Mouse (Mus musculus) left cerebral cortex, postnatal 14 days (tissue): ENCODE results near the gene Ltf. TPM values are rescaled to one million over a fixed set of nuclear protein-coding genes. Genes with fewer than 3 reads are reported as not detected.

Source experiments
- DNase-seq, 2 experiments: peaks; one replicate each; pipeline ENCODE4 v3.0.0; 2021 to 2022; ENCODE audit warnings: low spot score in 2 of 2, mixed read lengths in 1 of 2
- intact Hi-C: fragments of 180-260 bp; cut with DNase I; formaldehyde crosslinking; loops from one replicate; pipeline ENCODE4 v1.15.1; 2025
- total RNA-seq, 2 experiments: library from RNA; stranded (reverse); gene quantifications; 2 replicates each; pipeline ENCODE4 v1.2.3; 2021

Ltf gene
- total RNA-seq, 2 experiments from 2014 or later, result 1.0 TPM; not detected in 1

DNA sequence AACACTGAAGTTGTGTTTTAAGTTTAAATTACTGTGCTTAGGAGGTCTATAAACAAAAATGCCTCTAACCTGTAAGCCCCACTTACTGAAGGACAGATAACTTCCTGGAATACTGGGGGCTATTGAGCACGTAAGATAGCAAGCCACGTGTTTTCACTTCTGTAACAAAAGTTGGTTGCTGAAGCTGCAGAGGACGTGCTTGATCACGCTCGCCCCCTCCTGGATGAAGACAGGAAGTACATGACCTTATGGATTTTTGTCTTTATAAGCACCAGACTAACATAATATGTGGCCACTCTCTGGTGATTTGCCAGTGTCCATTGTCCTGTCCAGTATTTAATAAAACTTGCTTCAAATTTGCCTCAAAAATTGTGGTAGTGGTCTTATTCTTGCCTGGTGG is 58.7 kb downstream of the Ltf start:
- intact Hi-C loops, result no loop called here
- DNase-seq, result no peak

DNA sequence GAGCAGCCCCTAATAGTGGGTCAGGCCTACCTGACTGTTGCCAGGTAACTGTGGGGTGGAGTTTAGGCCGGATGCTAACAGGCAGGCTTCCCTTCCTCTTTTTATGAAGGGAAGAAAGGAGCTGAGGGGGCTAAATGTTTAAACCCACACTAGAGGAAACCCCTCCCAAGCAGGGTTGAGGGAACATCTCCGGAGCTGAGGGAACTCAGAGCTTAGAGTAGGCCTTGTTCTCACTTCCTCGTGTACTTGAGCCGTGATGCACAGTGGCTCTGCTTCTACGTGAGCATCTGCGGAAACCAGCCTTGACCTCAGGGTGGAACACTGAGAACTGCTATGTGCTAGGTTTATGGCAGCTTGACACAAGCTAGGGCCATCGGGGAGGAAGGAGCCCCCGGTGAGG is 61.7 kb downstream of the Ltf start:
- intact Hi-C loops, result no loop called here
- no peak for DNase-seq

DNA sequence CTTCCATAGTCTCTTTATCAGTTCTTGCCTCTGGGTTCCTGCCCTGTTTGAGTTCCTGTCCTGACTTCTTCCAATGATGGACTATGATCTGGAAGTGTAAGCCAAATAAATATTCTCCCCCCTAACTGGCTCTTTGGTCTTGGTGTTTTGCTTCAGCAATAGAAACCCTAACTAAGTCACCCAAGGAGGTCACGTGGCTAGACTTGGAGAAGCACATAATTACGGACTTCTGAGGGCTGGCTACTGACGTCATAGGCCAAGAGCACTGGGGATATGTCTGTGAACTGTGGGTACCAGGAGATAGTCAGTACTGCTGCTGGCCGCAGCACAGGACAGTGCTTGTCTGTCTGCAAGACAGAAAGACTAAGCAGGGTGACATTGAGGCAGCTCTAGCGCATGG is 62.7 kb downstream of the Ltf start:
- DNase-seq, result no peak
- intact Hi-C loops, result no loop called here

DNA sequence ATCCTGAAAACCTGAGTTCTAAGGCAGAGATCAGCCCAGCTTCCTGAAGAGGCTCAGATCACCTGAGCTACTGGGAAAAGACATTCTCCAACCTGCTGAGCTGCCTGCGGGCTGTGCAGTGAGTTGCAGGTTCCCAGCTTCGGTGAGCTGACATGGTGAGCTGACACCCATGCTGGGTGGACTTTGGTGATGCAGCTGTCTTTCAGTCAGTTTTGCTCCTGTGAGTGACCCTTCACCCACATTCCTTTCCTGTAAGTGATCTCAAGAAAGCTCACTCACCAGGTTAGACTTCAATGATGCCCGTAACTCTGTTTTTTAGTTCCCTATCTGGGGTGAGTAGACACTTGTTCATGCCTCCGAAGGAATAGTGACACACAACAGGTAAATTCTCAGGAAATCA is 66.3 kb downstream of the Ltf start:
- DNase-seq, result no peak
- intact Hi-C loops, result no loop called here

DNA sequence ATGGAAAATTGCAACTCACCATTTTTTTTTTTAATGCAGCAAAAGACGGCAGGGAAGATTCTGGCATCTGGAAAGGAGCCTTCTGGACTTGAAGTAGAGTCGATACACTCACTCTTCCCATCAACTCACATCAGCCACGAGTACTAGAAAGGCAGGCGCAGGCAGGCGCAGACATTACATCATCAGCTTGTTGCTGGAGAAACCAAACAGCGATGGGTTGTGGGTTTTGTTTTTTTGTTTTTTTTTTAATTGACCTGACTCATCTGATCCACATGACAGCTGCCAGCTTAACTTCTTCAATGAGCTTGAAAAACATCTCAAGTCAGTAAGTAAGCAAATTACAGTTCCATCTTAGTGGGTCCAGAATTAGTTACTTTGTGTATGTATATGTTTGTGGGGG is 67.1 kb downstream of the Ltf start:
- intact Hi-C loops, result no loop called here
- DNase-seq, result no peak

DNA sequence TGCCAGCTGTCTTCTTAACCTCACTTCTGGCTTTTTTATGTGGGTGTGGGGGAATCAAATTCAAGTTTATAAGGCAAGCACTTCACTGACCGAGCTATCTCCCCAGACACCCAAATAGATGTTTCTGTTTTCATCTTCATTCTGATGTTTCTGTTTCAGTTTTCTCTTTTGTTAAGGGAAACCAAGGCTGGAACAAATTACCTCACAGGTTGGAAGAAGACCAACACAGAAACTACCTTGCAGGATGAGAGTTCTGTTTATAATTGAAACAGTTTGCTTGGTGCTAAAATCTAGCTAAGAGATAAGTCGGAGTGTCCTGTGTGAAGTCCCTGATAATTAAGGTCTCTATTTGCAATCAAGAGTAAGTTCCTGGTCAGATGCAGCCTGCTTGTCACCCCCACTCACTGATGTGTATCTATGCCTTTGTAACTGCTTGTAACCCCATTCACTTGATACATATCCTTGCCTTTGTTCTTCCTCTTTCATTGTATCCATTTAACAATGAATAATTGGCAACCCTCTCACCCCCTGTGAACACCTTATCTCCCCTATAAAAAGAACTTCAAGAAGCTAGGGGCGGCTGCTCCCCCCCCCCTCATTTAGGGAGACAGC is 68.0 kb downstream of the Ltf start:
- no peak for DNase-seq
- intact Hi-C loops, result no loop called here

DNA sequence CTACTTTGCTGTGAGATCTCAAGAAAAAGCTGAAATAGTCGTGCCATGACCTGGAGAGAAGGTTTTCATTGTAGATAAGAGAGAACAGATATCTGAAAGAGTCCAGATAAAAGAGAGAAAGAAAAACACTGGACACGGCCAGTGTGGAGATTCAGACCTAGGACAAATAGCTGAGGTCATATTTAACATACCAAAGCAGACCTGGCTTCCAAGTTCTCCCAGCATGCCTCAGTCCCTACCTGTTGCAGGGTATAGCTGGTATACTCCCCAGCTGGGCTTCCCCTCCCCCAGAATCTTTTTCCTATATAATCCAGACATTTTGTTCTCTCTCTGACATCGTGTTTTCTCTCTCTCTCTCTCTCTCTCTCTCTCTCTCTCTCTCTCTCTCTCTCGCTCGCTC is 68.9 kb downstream of the Ltf start:
- intact Hi-C loops, result no loop called here
- no peak for DNase-seq

- DNase-seq, result no peak
- intact Hi-C loops, result no loop called here
Observed at GRCm38 (mm10) chr9:111088886-111089285, 69.8 kb downstream of the Ltf start.

Other genes with a start within 250 kb of the Ltf start
- not detected for gene Prss42, start 221.1 kb upstream of the Ltf start, total RNA-seq
- gene Prss44, start 205.3 kb upstream of the Ltf start, total RNA-seq, result not detected
- not detected for gene Prss43, start 192.6 kb upstream of the Ltf start, total RNA-seq
- gene Prss45, start 184.7 kb upstream of the Ltf start, total RNA-seq, result under 1 TPM; 0.27 to 0.29 TPM
- not detected for gene Prss46, start 174.8 kb upstream of the Ltf start, total RNA-seq
- not detected for gene Prss50, start 161.3 kb upstream of the Ltf start, total RNA-seq
- 10 to 100 TPM in 1 of 2 experiments, 1 to 10 TPM in 1; 9.6 to 10.0 TPM for gene Als2cl, start 139.4 kb upstream of the Ltf start, total RNA-seq
- gene Tmie, start 139.2 kb upstream of the Ltf start, total RNA-seq, result 1 to 10 TPM; 4.1 to 4.5 TPM
- gene Fam240a, start 102.4 kb upstream of the Ltf start, total RNA-seq, result not detected
- gene Tdgf1, start 73.1 kb upstream of the Ltf start, total RNA-seq, result under 1 TPM; 0.42 to 0.53 TPM
- 1 to 10 TPM; 1.9 to 2.0 TPM for gene Lrrc2, start 67.7 kb upstream of the Ltf start, total RNA-seq
- under 1 TPM in 1 of 2 experiments, not detected in 1; 0.44 TPM for gene Rtp3, start 28.7 kb upstream of the Ltf start, total RNA-seq
- 1 to 10 TPM in 1 of 2 experiments, under 1 TPM in 1; 0.68 to 1.0 TPM for gene Ccrl2, start 38.2 kb downstream of the Ltf start, total RNA-seq
- gene Lrrfip2, start 98.3 kb downstream of the Ltf start, total RNA-seq, result 10 to 100 TPM; 32.2 to 34.2 TPM